Mouse (Mus musculus): Measurements from ENCODE around the gene Cbx5. TPM values are rescaled to one million over a fixed set of nuclear protein-coding genes. Genes with fewer than 3 reads are reported as not detected.

The Cbx5 gene
- total RNA-seq, 1 experiment: 226 TPM

GRCm38 (mm10) chr15:103196835-103197234, 42.8 kb downstream of the Cbx5 start:
- in situ Hi-C loops (cut with MboI; ENCODE audit: low sequenced_read_pairs in 2 of 2, unreplicated experiment in 2 of 2): no loop called here
- peaks cover 15% of the 10 kb centered on the region for H3K36me3 ChIP-seq (ENCODE audit: control insufficient read depth, insufficient read depth, low read length, poor library complexity, severe bottlenecking)
- no peak for TF ChIP-seq HCFC1 (IDR thresholded peaks at IDR 0.05; ENCODE audit: borderline replicate concordance, insufficient read depth, low read length)
- no peak overlapping the region for H3K9ac ChIP-seq (ENCODE audit: insufficient read depth, low read depth, low read length, poor library complexity, severe bottlenecking)
- no peak overlapping the region for H3K27ac ChIP-seq (ENCODE audit: insufficient read depth, low read depth, low read length, poor library complexity, severe bottlenecking)
- H3K4me1 ChIP-seq (ENCODE audit: control insufficient read depth in 2 of 2, insufficient read depth in 2 of 2, low read length in 2 of 2, poor library complexity in 1 of 2): no peaks in the 10 kb centered on the region
- H3K4me3 ChIP-seq (ENCODE audit: insufficient read depth in 1 of 2, low read depth in 1 of 2, low read length in 2 of 2, poor library complexity in 1 of 2, severe bottlenecking in 1 of 2): no peak overlapping the region
- no peaks in the 10 kb centered on the region for H3K9me3 ChIP-seq (ENCODE audit: control insufficient read depth, insufficient read depth, low read depth, low read length)
- DNase-seq (ENCODE audit: low read depth, low spot score): no peak

DNA sequence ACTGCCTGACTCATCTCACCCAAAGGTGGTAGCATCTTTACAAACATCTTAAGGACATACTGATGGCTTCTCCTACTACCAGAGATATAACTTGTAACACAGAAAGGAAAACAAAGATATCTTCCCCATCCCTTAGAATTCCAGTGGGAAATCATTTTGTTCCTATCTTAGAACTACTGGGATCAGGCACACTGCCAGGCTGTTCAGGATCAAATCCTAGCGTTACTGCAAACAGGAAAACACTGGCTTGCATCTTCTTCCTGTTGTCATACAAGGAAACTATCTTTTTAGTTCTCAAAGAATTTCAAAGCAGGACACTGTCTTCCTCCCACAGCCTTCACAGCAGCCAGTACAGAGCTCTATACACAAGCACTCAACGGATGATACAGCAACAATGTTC, 46.0 kb downstream of the Cbx5 start:
- DNase-seq (ENCODE audit: low read depth, low spot score): no peak
- Histone ChIP-seq H3K27ac (ENCODE audit: insufficient read depth, low read depth, low read length, poor library complexity, severe bottlenecking) (no peak overlapping the region), H3K36me3 (ENCODE audit: control insufficient read depth, insufficient read depth, low read length, poor library complexity, severe bottlenecking) (peaks cover 18% of the 10 kb centered on the region), H3K4me3 (ENCODE audit: insufficient read depth in 1 of 2, low read depth in 1 of 2, low read length in 2 of 2, poor library complexity in 1 of 2, severe bottlenecking in 1 of 2) (no peak overlapping the region), H3K9me3 (ENCODE audit: control insufficient read depth, insufficient read depth, low read depth, low read length) (no peaks in the 10 kb centered on the region), H3K9ac (ENCODE audit: insufficient read depth, low read depth, low read length, poor library complexity, severe bottlenecking) (no peak overlapping the region), H3K4me1 (ENCODE audit: control insufficient read depth in 2 of 2, insufficient read depth in 2 of 2, low read length in 2 of 2, poor library complexity in 1 of 2) (no peaks in the 10 kb centered on the region)
- in situ Hi-C loops (cut with MboI; ENCODE audit: low sequenced_read_pairs in 2 of 2, unreplicated experiment in 2 of 2): no loop called here
- no peak for TF ChIP-seq CHD2 (IDR thresholded peaks at IDR 0.05; ENCODE audit: low read depth, low read length)

DNA sequence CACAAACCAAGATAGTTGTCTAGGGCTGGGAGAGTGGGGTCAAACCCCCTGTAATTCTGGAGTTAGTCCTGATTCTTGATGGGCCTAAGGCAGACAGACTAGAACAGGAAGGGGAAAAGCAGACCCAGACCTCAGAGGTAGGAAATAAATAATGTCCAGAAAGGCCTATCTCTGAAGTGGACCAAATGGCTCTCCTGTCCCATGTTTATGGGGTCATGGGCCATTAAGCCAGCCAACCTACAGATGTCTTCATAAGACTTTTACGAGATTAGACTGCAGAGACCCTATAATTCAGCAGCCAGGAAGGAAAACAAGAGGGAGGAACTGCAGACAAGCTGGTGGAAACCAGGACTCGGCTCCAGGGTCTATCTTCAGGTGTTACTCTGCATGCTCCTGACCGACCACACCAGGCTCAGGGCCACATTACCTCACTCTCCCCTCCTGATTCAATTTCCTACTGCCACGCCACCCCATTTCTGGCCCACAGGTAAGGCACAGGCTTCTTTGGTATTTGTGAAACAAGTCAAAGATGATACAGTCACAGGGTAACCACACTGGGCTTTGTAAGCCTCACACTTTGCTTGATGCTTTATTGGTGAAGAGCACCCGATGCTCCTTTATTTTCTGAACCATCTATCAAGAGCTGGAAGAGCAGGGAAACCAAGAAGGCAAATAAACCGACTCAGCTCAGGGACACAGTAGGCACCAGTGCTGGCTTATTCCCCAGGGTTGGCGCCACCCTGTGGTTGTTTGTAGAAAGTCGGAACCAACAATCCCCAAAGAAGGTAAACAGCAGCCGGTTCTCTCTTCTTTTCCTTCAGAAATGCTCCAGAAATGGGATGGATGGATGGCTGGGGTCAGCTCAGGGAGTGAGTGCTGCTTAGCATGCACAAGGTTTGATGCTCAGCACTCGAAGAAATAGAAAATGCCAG, 48.8 kb downstream of the Cbx5 start:
- Histone ChIP-seq H3K9me3 (ENCODE audit: control insufficient read depth, insufficient read depth, low read depth, low read length) (no peaks in the 10 kb centered on the region), H3K4me1 (ENCODE audit: control insufficient read depth in 2 of 2, insufficient read depth in 2 of 2, low read length in 2 of 2, poor library complexity in 1 of 2) (no peaks in the 10 kb centered on the region; a peak in 1 of 4 replicates), H3K27ac (ENCODE audit: insufficient read depth, low read depth, low read length, poor library complexity, severe bottlenecking) (no peak overlapping the region), H3K9ac (ENCODE audit: insufficient read depth, low read depth, low read length, poor library complexity, severe bottlenecking) (no peak overlapping the region), H3K4me3 (ENCODE audit: insufficient read depth in 1 of 2, low read depth in 1 of 2, low read length in 2 of 2, poor library complexity in 1 of 2, severe bottlenecking in 1 of 2) (no peak overlapping the region), H3K36me3 (ENCODE audit: control insufficient read depth, insufficient read depth, low read length, poor library complexity, severe bottlenecking) (peaks cover 10% of the 10 kb centered on the region)
- in situ Hi-C loops (cut with MboI; ENCODE audit: low sequenced_read_pairs in 2 of 2, unreplicated experiment in 2 of 2): no loop called here
- TF ChIP-seq HCFC1 (IDR thresholded peaks at IDR 0.05; ENCODE audit: borderline replicate concordance, insufficient read depth, low read length) (no peak), MAFK (IDR thresholded peaks at IDR 0.05; ENCODE audit: insufficient read depth, low read depth, low read length) (no peak), CHD2 (IDR thresholded peaks at IDR 0.05; ENCODE audit: low read depth, low read length) (no peak), ZNF384 (IDR thresholded peaks at IDR 0.05; ENCODE audit: low read depth, low read length) (no peak), ZC3H11A (IDR thresholded peaks at IDR 0.05; ENCODE audit: borderline replicate concordance, low read depth, low read length) (no peak)
- DNase-seq (ENCODE audit: low read depth, low spot score): no peak

DNA sequence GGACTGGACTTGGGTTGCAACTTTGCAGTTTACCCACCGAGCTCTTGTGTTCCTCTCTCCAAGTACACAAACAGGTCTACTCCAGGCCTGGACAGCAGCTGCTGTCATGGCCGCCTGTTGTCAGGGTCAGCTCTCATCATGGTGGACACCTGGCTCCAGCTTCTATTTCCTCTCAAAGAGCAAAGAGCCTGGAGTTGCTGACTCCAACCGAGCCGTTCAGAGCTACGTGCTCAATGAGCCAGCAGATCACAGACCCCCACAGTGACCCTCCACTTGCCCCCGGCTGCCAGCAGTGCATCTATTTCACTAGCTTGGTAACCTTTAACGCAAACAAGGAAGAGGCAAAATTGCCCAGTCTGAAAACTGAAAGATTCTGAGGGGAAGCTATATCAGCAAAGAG, 49.5 kb downstream of the Cbx5 start:
- in situ Hi-C loops (cut with MboI; ENCODE audit: low sequenced_read_pairs in 2 of 2, unreplicated experiment in 2 of 2): no loop called here
- H3K4me3 ChIP-seq (ENCODE audit: insufficient read depth in 1 of 2, low read depth in 1 of 2, low read length in 2 of 2, poor library complexity in 1 of 2, severe bottlenecking in 1 of 2): no peak overlapping the region
- peaks cover 10% of the 10 kb centered on the region for H3K36me3 ChIP-seq (ENCODE audit: control insufficient read depth, insufficient read depth, low read length, poor library complexity, severe bottlenecking)
- no peak overlapping the region for H3K27ac ChIP-seq (ENCODE audit: insufficient read depth, low read depth, low read length, poor library complexity, severe bottlenecking)
- no peaks in the 10 kb centered on the region for H3K9me3 ChIP-seq (ENCODE audit: control insufficient read depth, insufficient read depth, low read depth, low read length)
- TF ChIP-seq HCFC1 (IDR thresholded peaks at IDR 0.05; ENCODE audit: borderline replicate concordance, insufficient read depth, low read length) (no peak), CHD2 (IDR thresholded peaks at IDR 0.05; ENCODE audit: low read depth, low read length) (no peak), ZC3H11A (IDR thresholded peaks at IDR 0.05; ENCODE audit: borderline replicate concordance, low read depth, low read length) (no peak), ZNF384 (IDR thresholded peaks at IDR 0.05; ENCODE audit: low read depth, low read length) (no peak), MAFK (IDR thresholded peaks at IDR 0.05; ENCODE audit: insufficient read depth, low read depth, low read length) (no peak)
- no peak for DNase-seq (ENCODE audit: low read depth, low spot score)
- no peak overlapping the region for H3K9ac ChIP-seq (ENCODE audit: insufficient read depth, low read depth, low read length, poor library complexity, severe bottlenecking)
- no peaks in the 10 kb centered on the region; a peak in 1 of 4 replicates for H3K4me1 ChIP-seq (ENCODE audit: control insufficient read depth in 2 of 2, insufficient read depth in 2 of 2, low read length in 2 of 2, poor library complexity in 1 of 2)

DNA sequence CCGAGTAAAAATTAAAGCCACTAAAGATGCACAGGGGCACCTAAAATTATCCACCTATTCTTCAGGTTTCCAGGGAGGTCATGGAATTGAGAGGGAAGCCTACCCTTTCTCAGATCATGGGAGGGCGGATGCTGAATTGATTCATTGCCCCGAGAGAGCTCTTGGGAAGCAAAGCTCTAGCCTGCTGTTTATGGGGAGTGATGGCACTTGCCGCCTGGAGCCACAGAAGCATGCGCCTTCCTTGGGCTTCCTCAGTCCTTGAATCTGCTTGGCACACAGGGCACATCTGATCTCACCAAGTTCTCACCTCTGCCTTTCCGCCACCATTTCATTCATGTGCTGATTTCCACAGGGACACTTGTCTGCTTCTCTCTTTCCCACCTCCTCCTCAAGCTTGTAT, 51.8 kb downstream of the Cbx5 start:
- no peak for DNase-seq (ENCODE audit: low read depth, low spot score)
- no peak overlapping the region for H3K9ac ChIP-seq (ENCODE audit: insufficient read depth, low read depth, low read length, poor library complexity, severe bottlenecking)
- in situ Hi-C loops (cut with MboI; ENCODE audit: low sequenced_read_pairs in 2 of 2, unreplicated experiment in 2 of 2): loop anchor here (10.0 kb wide), 1 partner anchor 127 kb away; the partner anchor contains the start of gene Gpr84 (in 2 of the 2)
- TF ChIP-seq CHD2 (IDR thresholded peaks at IDR 0.05; ENCODE audit: low read depth, low read length): no peak
- TF ChIP-seq ZNF384 (IDR thresholded peaks at IDR 0.05; ENCODE audit: low read depth, low read length): no peak
- TF ChIP-seq HCFC1 (IDR thresholded peaks at IDR 0.05; ENCODE audit: borderline replicate concordance, insufficient read depth, low read length): no peak
- no peak for TF ChIP-seq MAFK (IDR thresholded peaks at IDR 0.05; ENCODE audit: insufficient read depth, low read depth, low read length)
- no peak for TF ChIP-seq ZC3H11A (IDR thresholded peaks at IDR 0.05; ENCODE audit: borderline replicate concordance, low read depth, low read length)
- no peak overlapping the region for H3K27ac ChIP-seq (ENCODE audit: insufficient read depth, low read depth, low read length, poor library complexity, severe bottlenecking)
- H3K4me3 ChIP-seq (ENCODE audit: insufficient read depth in 1 of 2, low read depth in 1 of 2, low read length in 2 of 2, poor library complexity in 1 of 2, severe bottlenecking in 1 of 2): no peak overlapping the region
- peaks cover 0 to 6% of the 10 kb centered on the region in 2 experiments; a peak in 2 of 4 replicates for H3K4me1 ChIP-seq (ENCODE audit: control insufficient read depth in 2 of 2, insufficient read depth in 2 of 2, low read length in 2 of 2, poor library complexity in 1 of 2)
- no peaks in the 10 kb centered on the region for H3K9me3 ChIP-seq (ENCODE audit: control insufficient read depth, insufficient read depth, low read depth, low read length)
- H3K36me3 ChIP-seq (ENCODE audit: control insufficient read depth, insufficient read depth, low read length, poor library complexity, severe bottlenecking): peaks cover 8% of the 10 kb centered on the region

Measured in ES-E14 (cell line).